8 mouse cellular contexts compared by ENCODE assay signal in the genomic region with DNA sequence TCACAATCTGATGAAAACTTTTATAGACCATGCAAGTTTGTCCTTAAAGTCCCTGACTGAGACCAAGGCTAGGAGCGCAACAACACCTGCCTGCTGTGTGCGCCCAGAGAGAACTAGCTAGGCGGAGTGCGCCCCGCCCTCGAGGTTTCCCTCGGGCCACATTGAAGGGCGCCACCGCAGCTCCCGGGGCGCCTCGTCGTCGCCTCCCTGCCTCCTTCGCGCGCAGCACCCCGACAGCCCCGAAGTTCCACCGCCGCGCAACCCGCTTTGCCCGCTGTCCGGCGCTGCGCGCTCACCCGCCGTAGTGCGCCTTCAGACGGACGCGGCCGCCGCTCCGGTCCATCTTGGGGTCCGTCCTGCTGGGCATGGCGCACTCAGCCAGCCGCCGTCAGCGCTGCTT. TPM values are rescaled to one million over a fixed set of nuclear protein-coding genes. Genes with fewer than 3 reads are reported as not detected.
A peak's percentile ranks its signal among the peaks of the same experiment; 100 is the strongest.
DNase-seq lines count a peak whose midpoint lies in the region; ATAC-seq and TF ChIP-seq lines count a peak whose summit lies in the region.

No protein-coding gene starts in this region.

- 9% methylated on average over 41 of the region's 42 CpGs for WGBS in forebrain, postnatal 0 days
- 2% methylated on average over 42 of the region's 42 CpGs for WGBS in liver, embryonic 11.5 days
- WGBS in stomach, embryonic 15.5 days, result under 1% methylated on average over 42 of the region's 42 CpGs

- peak; percentile 28 for ATAC-seq in CD4-positive, CD25-positive, alpha-beta regulatory T cell, adult 4 months
- no peak for ATAC-seq in forebrain, postnatal 0 days
- peak; percentile 24; the same call in 1 of the 2 replicates for ATAC-seq in liver, embryonic 11.5 days (replicated peaks; ENCODE audit: low FRiP score)
- ATAC-seq in stomach, embryonic 15.5 days (ENCODE audit: insufficient read depth, low FRiP score, low read depth), result peak; percentile 27

- no peaks in the 10 kb centered on the region for H3K4me1 ChIP-seq in forebrain, postnatal 0 days (ENCODE audit: insufficient read depth)
- no peaks in the 10 kb centered on the region for H3K4me1 ChIP-seq in liver, embryonic 11.5 days (replicated peaks; ENCODE audit: control insufficient read depth, insufficient read depth, low read length)
- 0 out of 2 replicates have a peak, but pooled peaks cover 4% of the 10 kb centered on the region for H3K4me1 ChIP-seq in stomach, embryonic 15.5 days

- DNase-seq in embryo, embryonic 10 days (ENCODE audit: low spot score), result peak; percentile 23
- no peak for DNase-seq in embryo, embryonic 10.5 days (ENCODE audit: low spot score)
- no peak for DNase-seq in forebrain, postnatal 0 days
- no peak for DNase-seq in liver, embryonic 11.5 days (ENCODE audit: low spot score)
- DNase-seq in left cerebral cortex, adult 8-10 months (ENCODE audit: low spot score in 2 of 2), result no peak
- no peak for DNase-seq in adrenal gland, postnatal 14 days

- no peak overlapping the region for H3K9ac ChIP-seq in forebrain, postnatal 0 days
- no peak overlapping the region for H3K9ac ChIP-seq in liver, embryonic 11.5 days (ENCODE audit: low read depth, low read length)
- H3K9ac ChIP-seq in stomach, embryonic 15.5 days, result 0 out of 2 replicates have a peak overlapping the region, but pooled peaks have one; percentile 22

- TF ChIP-seq CTCF in forebrain, postnatal 0 days (IDR thresholded peaks at IDR 0.05; ENCODE audit: low read depth), result no peak

- peaks cover 46% of the 10 kb centered on the region for H3K27me3 ChIP-seq in forebrain, postnatal 0 days (ENCODE audit: insufficient read depth, low read length)
- peaks cover 62% of the 10 kb centered on the region for H3K27me3 ChIP-seq in liver, embryonic 11.5 days (replicated peaks; ENCODE audit: control insufficient read depth, insufficient read depth, low read length)
- H3K27me3 ChIP-seq in stomach, embryonic 15.5 days (replicated peaks), result peaks cover 54% of the 10 kb centered on the region

- no peaks in the 10 kb centered on the region for H3K36me3 ChIP-seq in forebrain, postnatal 0 days (ENCODE audit: insufficient read depth)
- no peaks in the 10 kb centered on the region for H3K36me3 ChIP-seq in liver, embryonic 11.5 days (ENCODE audit: control insufficient read depth, insufficient read depth, low read length)
- H3K36me3 ChIP-seq in stomach, embryonic 15.5 days, result no peaks in the 10 kb centered on the region

- H3K4me3 ChIP-seq in forebrain, postnatal 0 days (ENCODE audit: low read depth, low read length), result peak overlapping the region; percentile 35
- H3K4me3 ChIP-seq in liver, embryonic 11.5 days (ENCODE audit: low read depth, low read length), result peak overlapping the region; percentile 40
- H3K4me3 ChIP-seq in stomach, embryonic 15.5 days (replicated peaks), result peak overlapping the region; percentile 50

- H3K4me2 ChIP-seq in forebrain, postnatal 0 days (ENCODE audit: low read depth), result peak overlapping the region; percentile 54
- H3K4me2 ChIP-seq in liver, embryonic 11.5 days, result peak overlapping the region; percentile 26
- H3K4me2 ChIP-seq in stomach, embryonic 15.5 days, result peak overlapping the region; percentile 55

- no peak overlapping the region for H3K27ac ChIP-seq in forebrain, postnatal 0 days (ENCODE audit: low read depth, low read length)
- H3K27ac ChIP-seq in liver, embryonic 11.5 days (ENCODE audit: low read depth, low read length), result no peak overlapping the region
- H3K27ac ChIP-seq in stomach, embryonic 15.5 days, result peak overlapping the region; percentile 71

- H3K9me3 ChIP-seq in forebrain, postnatal 0 days (ENCODE audit: low read length), result no peaks in the 10 kb centered on the region
- no peaks in the 10 kb centered on the region for H3K9me3 ChIP-seq in liver, embryonic 11.5 days (ENCODE audit: control insufficient read depth, low read length)
- no peaks in the 10 kb centered on the region for H3K9me3 ChIP-seq in stomach, embryonic 15.5 days

RNA-seq across cellular contexts. Expression of gene Prkcz, which starts 0.3 kb away (rescaled TPM):
- 10 to 100 TPM in 1 of 2 experiments, 1 to 10 TPM in 1; 9.0 to 12.2 TPM for polyA plus RNA-seq in CD4-positive, CD25-positive, alpha-beta regulatory T cell, adult 4 months (2017; shearing (Covaris generic))
- 92.5 and 108 TPM in 2 replicates for total RNA-seq in forebrain, postnatal 0 days (2014; rRNA removed)
- polyA plus RNA-seq in forebrain, postnatal 0 days (2015; fragmentation: Nextera tagmentation; extraction: Ambion mirVana), result 98.9 and 103 TPM in 2 replicates
- polyA plus RNA-seq in liver, embryonic 11.5 days (2014; fragmentation: Nextera tagmentation; extraction: Ambion mirVana), result 5.1 and 6.8 TPM in 2 replicates
- 17.9 and 18.3 TPM in 2 replicates for polyA plus RNA-seq in stomach, embryonic 15.5 days (2015; fragmentation: Nextera tagmentation; extraction: Ambion mirVana)
- 100 to 1,000 TPM; 199 to 230 (median 214) TPM for total RNA-seq in left cerebral cortex, adult 8-10 months (2022)
- 5.7 and 6.8 TPM in 2 replicates for total RNA-seq in adrenal gland, postnatal 14 days (2021)

RNA-seq across cellular contexts. Expression of gene Gabrd, which starts 37.1 kb away (rescaled TPM):
- 1 to 10 TPM; 1.6 to 2.4 TPM for polyA plus RNA-seq in CD4-positive, CD25-positive, alpha-beta regulatory T cell, adult 4 months (2017; shearing (Covaris generic))
- 6.1 and 7.1 TPM in 2 replicates for total RNA-seq in forebrain, postnatal 0 days (2014; rRNA removed)
- 3.8 and 5.1 TPM in 2 replicates for polyA plus RNA-seq in forebrain, postnatal 0 days (2015; fragmentation: Nextera tagmentation; extraction: Ambion mirVana)
- polyA plus RNA-seq in liver, embryonic 11.5 days (2014; fragmentation: Nextera tagmentation; extraction: Ambion mirVana), result not detected in 2 replicates
- 0.06 TPM in 1 of 2 replicates, not detected in the other for polyA plus RNA-seq in stomach, embryonic 15.5 days (2015; fragmentation: Nextera tagmentation; extraction: Ambion mirVana)
- 10 to 100 TPM; 75.3 to 88.7 (median 81.9) TPM for total RNA-seq in left cerebral cortex, adult 8-10 months (2022)
- total RNA-seq in adrenal gland, postnatal 14 days (2021), result 0.11 and 0.19 TPM in 2 replicates

RNA-seq across cellular contexts. Expression of gene Cfap74, which starts 48.1 kb away (rescaled TPM):
- 1 to 10 TPM; 3.8 to 4.4 TPM for polyA plus RNA-seq in CD4-positive, CD25-positive, alpha-beta regulatory T cell, adult 4 months (2017; shearing (Covaris generic))
- total RNA-seq in forebrain, postnatal 0 days (2014; rRNA removed), result 7.2 and 10.8 TPM in 2 replicates
- polyA plus RNA-seq in forebrain, postnatal 0 days (2015; fragmentation: Nextera tagmentation; extraction: Ambion mirVana), result 5.1 and 6.6 TPM in 2 replicates
- 0.90 and 1.1 TPM in 2 replicates for polyA plus RNA-seq in liver, embryonic 11.5 days (2014; fragmentation: Nextera tagmentation; extraction: Ambion mirVana)
- 1.5 and 2.1 TPM in 2 replicates for polyA plus RNA-seq in stomach, embryonic 15.5 days (2015; fragmentation: Nextera tagmentation; extraction: Ambion mirVana)
- 10 to 100 TPM; 13.3 to 18.2 (median 15.7) TPM for total RNA-seq in left cerebral cortex, adult 8-10 months (2022)
- total RNA-seq in adrenal gland, postnatal 14 days (2021), result 0.48 and 1.1 TPM in 2 replicates
